Mouse (Mus musculus): Measurements from ENCODE around the gene Stac3.

GRCm38 (mm10) chr10:127521611-127522080 lies 20.2 kb downstream of the Stac3 start:
- TF ChIP-seq CTCF (IDR thresholded peaks at IDR 0.05; ENCODE audit: insufficient read depth, low read length): no peak
- no peak for TF ChIP-seq POLR2A (IDR thresholded peaks at IDR 0.05; ENCODE audit: borderline replicate concordance, extremely low read depth, low read depth, low read length)

Measured in lung, adult 2 months (tissue).